14 mouse cellular contexts compared by ENCODE assay signal in the genomic region with DNA sequence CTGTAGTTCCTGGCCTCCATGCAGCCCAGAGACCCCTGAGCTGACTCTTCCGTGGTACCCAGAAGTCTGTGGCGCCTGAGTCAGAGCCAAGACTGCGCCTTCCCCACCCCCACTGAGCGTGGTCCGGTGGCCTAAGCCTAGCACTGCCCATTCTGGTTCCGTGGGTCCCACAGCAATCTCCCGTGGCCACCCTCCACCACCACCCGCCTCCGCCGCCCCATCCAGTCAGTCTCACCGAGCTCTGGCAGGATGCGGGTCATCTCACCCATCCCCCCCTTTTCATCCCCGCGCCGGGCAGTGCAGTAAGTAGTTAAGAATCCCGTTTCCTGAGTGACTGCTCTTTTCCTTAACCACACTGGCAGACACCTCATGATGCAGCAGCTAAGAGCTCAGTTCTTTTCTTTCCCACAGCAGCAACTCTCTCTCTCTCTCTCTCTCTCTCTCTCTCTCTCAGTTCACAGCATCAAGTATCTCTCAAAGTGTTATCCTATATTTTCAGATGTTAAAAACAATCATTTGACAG. TPM values are rescaled to one million over a fixed set of nuclear protein-coding genes. Genes with fewer than 3 reads are reported as not detected.
A peak's percentile ranks its signal among the peaks of the same experiment; 100 is the strongest.
DNase-seq lines count a peak whose midpoint lies in the region; ATAC-seq and TF ChIP-seq lines count a peak whose summit lies in the region.
"Had no signal": no experiment of that assay in that cellular context is flagged by ENCODE, and none has a peak within 500 bp of the region (broad histone marks: within the 10 kb centered on the region; RNA-seq: fewer than 3 reads in every experiment).

No protein-coding gene starts in this region.

- 84% methylated on average over 16 of the region's 16 CpGs for WGBS in embryonic facial prominence, embryonic 14.5 days
- WGBS in embryonic facial prominence, embryonic 10.5 days = 82% methylated on average over 16 of the region's 16 CpGs
- 71% methylated on average over 16 of the region's 16 CpGs for WGBS in kidney, embryonic 15.5 days
- WGBS in liver, embryonic 13.5 days (ENCODE audit: insufficient replicate concordance) = 42% methylated on average over 16 of the region's 16 CpGs

- no peak overlapping the region for H3K9ac ChIP-seq in embryonic facial prominence, embryonic 14.5 days (ENCODE audit: low read depth, low read length)
- no peak overlapping the region for H3K9ac ChIP-seq in kidney, embryonic 15.5 days
- H3K9ac ChIP-seq in ES-E14 (ENCODE audit: insufficient read depth, low read depth, low read length, poor library complexity, severe bottlenecking) = peak overlapping the region; percentile 30; the same call in 1 of the 2 replicates
- H3K9ac ChIP-seq in liver, embryonic 13.5 days = peak overlapping the region; percentile 26
- H3K9ac ChIP-seq: limb, embryonic 13.5 days had no signal

- no peak overlapping the region for H3K4me3 ChIP-seq in embryonic facial prominence, embryonic 14.5 days (ENCODE audit: low read depth, low read length)
- H3K4me3 ChIP-seq in embryonic facial prominence, embryonic 10.5 days = no peak overlapping the region
- H3K4me3 ChIP-seq in kidney, embryonic 15.5 days (replicated peaks) = no peak overlapping the region
- H3K4me3 ChIP-seq in ES-E14 (ENCODE audit: insufficient read depth in 1 of 2, low read depth in 1 of 2, low read length in 2 of 2, poor library complexity in 1 of 2, severe bottlenecking in 1 of 2) = peak overlapping the region; percentile 54 to 55
- H3K4me3 ChIP-seq in liver, embryonic 13.5 days (replicated peaks) = no peak overlapping the region
- H3K4me3 ChIP-seq: limb, embryonic 13.5 days had no signal

- H3K27me3 ChIP-seq in embryonic facial prominence, embryonic 14.5 days (replicated peaks; ENCODE audit: control insufficient read depth, insufficient read depth, low read length) = no peaks in the 10 kb centered on the region
- no peaks in the 10 kb centered on the region for H3K27me3 ChIP-seq in embryonic facial prominence, embryonic 10.5 days (replicated peaks; ENCODE audit: low read depth, poor library complexity, severe bottlenecking)
- H3K27me3 ChIP-seq in kidney, embryonic 15.5 days = no peaks in the 10 kb centered on the region
- H3K27me3 ChIP-seq in liver, embryonic 13.5 days = no peaks in the 10 kb centered on the region
- H3K27me3 ChIP-seq: limb, embryonic 13.5 days had no signal

- no peak overlapping the region for H3K27ac ChIP-seq in embryonic facial prominence, embryonic 14.5 days (replicated peaks; ENCODE audit: low read depth, low read length)
- H3K27ac ChIP-seq in embryonic facial prominence, embryonic 10.5 days (replicated peaks) = no peak overlapping the region
- H3K27ac ChIP-seq in kidney, embryonic 15.5 days = no peak overlapping the region
- no peak overlapping the region for H3K27ac ChIP-seq in ES-E14 (ENCODE audit: insufficient read depth, low read depth, low read length, poor library complexity, severe bottlenecking)
- peak overlapping the region; percentile 58; the same call in 1 of the 2 replicates for H3K27ac ChIP-seq in liver, embryonic 13.5 days
- H3K27ac ChIP-seq: limb, embryonic 13.5 days had no signal

- ATAC-seq in embryonic facial prominence, embryonic 14.5 days (ENCODE audit: low read depth) = peak; percentile 53; the same call in 1 of the 2 replicates
- ATAC-seq in kidney, embryonic 15.5 days (replicated peaks; ENCODE audit: low FRiP score) = peak; percentile 43
- peak; percentile 12; the same call in 1 of the 2 replicates for ATAC-seq in liver, embryonic 13.5 days (ENCODE audit: low read depth)

- 0 out of 2 replicates have a peak, but pooled peaks cover 5% of the 10 kb centered on the region for H3K36me3 ChIP-seq in embryonic facial prominence, embryonic 14.5 days (ENCODE audit: control insufficient read depth, insufficient read depth, low read length)
- H3K36me3 ChIP-seq in embryonic facial prominence, embryonic 10.5 days (replicated peaks) = peaks cover 42% of the 10 kb centered on the region
- peaks cover 15% of the 10 kb centered on the region; the same call in 1 of the 2 replicates for H3K36me3 ChIP-seq in kidney, embryonic 15.5 days
- no peaks in the 10 kb centered on the region for H3K36me3 ChIP-seq in ES-E14 (ENCODE audit: control insufficient read depth, insufficient read depth, low read length, poor library complexity, severe bottlenecking)
- peaks cover 27% of the 10 kb centered on the region for H3K36me3 ChIP-seq in liver, embryonic 13.5 days

- no peak for DNase-seq in embryonic facial prominence, embryonic 14.5 days (ENCODE audit: low spot score)
- no peak for DNase-seq in embryonic facial prominence, embryonic 10.5 days (ENCODE audit: low spot score)
- no peak for DNase-seq in kidney, postnatal 25 days
- DNase-seq in ES-E14 (ENCODE audit: low read depth, low spot score) = no peak
- DNase-seq in liver, embryonic 13.5 days = no peak
- no peak for DNase-seq in urinary bladder, adult 18-20 months (ENCODE audit: low spot score in 2 of 2)
- DNase-seq in right cerebral cortex, adult 2 months (ENCODE audit: low spot score in 2 of 2) = no peak
- DNase-seq: cerebellum, postnatal 25 days; gastrocnemius, postnatal 25 days; layer of hippocampus, adult 9-11 months; spleen, adult 18-20 months; thymus, postnatal 25 days had no signal

- no peak overlapping the region for H3K4me2 ChIP-seq in embryonic facial prominence, embryonic 14.5 days (ENCODE audit: low read depth, low read length)
- H3K4me2 ChIP-seq in kidney, embryonic 15.5 days = no peak overlapping the region
- H3K4me2 ChIP-seq in liver, embryonic 13.5 days = peak overlapping the region; percentile 29
- H3K4me2 ChIP-seq: limb, embryonic 13.5 days had no signal

- in situ Hi-C loops in ES-E14 (cut with MboI; ENCODE audit: low sequenced_read_pairs in 2 of 2, unreplicated experiment in 2 of 2) = no loop called here

- no peaks in the 10 kb centered on the region for H3K4me1 ChIP-seq in embryonic facial prominence, embryonic 14.5 days (ENCODE audit: control insufficient read depth, insufficient read depth, low read length)
- peaks cover 5% of the 10 kb centered on the region; the same call in 1 of the 2 replicates for H3K4me1 ChIP-seq in embryonic facial prominence, embryonic 10.5 days
- peaks cover 9% of the 10 kb centered on the region; the same call in 1 of the 2 replicates for H3K4me1 ChIP-seq in kidney, embryonic 15.5 days
- no peaks in the 10 kb centered on the region for H3K4me1 ChIP-seq in ES-E14 (ENCODE audit: control insufficient read depth in 2 of 2, insufficient read depth in 2 of 2, low read length in 2 of 2, poor library complexity in 1 of 2)
- H3K4me1 ChIP-seq in liver, embryonic 13.5 days (replicated peaks) = peaks cover 78% of the 10 kb centered on the region

- no peaks in the 10 kb centered on the region for H3K9me3 ChIP-seq in embryonic facial prominence, embryonic 14.5 days (ENCODE audit: control insufficient read depth, low read length)
- H3K9me3 ChIP-seq in embryonic facial prominence, embryonic 10.5 days = no peaks in the 10 kb centered on the region
- H3K9me3 ChIP-seq in kidney, embryonic 15.5 days (replicated peaks) = no peaks in the 10 kb centered on the region
- no peaks in the 10 kb centered on the region for H3K9me3 ChIP-seq in ES-E14 (ENCODE audit: control insufficient read depth, insufficient read depth, low read depth, low read length)
- H3K9me3 ChIP-seq in liver, embryonic 13.5 days (replicated peaks) = peaks cover 6% of the 10 kb centered on the region; the same call in 1 of the 2 replicates

TF ChIP-seq in ES-E14, 5 proteins besides CTCF, POLR2A, EP300 and RAD21:
- no peak for TF ChIP-seq MAFK (IDR thresholded peaks at IDR 0.05; ENCODE audit: insufficient read depth, low read depth, low read length)
- TF ChIP-seq CHD2 (IDR thresholded peaks at IDR 0.05; ENCODE audit: low read depth, low read length) = no peak
- TF ChIP-seq HCFC1 (IDR thresholded peaks at IDR 0.05; ENCODE audit: borderline replicate concordance, insufficient read depth, low read length) = no peak
- TF ChIP-seq ZC3H11A (IDR thresholded peaks at IDR 0.05; ENCODE audit: borderline replicate concordance, low read depth, low read length) = no peak

RNA-seq across cellular contexts. Expression of a gene that starts 22.6 kb away (rescaled TPM):
- 94.9 and 102 TPM in 2 replicates for polyA plus RNA-seq in embryonic facial prominence, embryonic 14.5 days (2014; fragmentation: Nextera tagmentation; extraction: Ambion mirVana)
- 89.3 and 94.8 TPM in 2 replicates for polyA plus RNA-seq in embryonic facial prominence, embryonic 10.5 days (2016; fragmentation: Nextera tagmentation; extraction: Ambion mirVana)
- 77.4 and 81.7 TPM in 2 replicates for polyA plus RNA-seq in kidney, embryonic 15.5 days (2015; fragmentation: Nextera tagmentation; extraction: Ambion mirVana)
- total RNA-seq in ES-E14 (2012; rRNA removed) = 59.1 and 66.7 TPM in 2 replicates
- polyA plus RNA-seq in liver, embryonic 13.5 days (2015; fragmentation: Nextera tagmentation; extraction: Ambion mirVana) = 108 and 111 TPM in 2 replicates

RNA-seq across cellular contexts. Expression of a gene that starts 51.0 kb away (rescaled TPM):
- polyA plus RNA-seq in embryonic facial prominence, embryonic 14.5 days (2014; fragmentation: Nextera tagmentation; extraction: Ambion mirVana) = 174 and 186 TPM in 2 replicates
- 287 and 298 TPM in 2 replicates for polyA plus RNA-seq in embryonic facial prominence, embryonic 10.5 days (2016; fragmentation: Nextera tagmentation; extraction: Ambion mirVana)
- 237 and 269 TPM in 2 replicates for polyA plus RNA-seq in kidney, embryonic 15.5 days (2015; fragmentation: Nextera tagmentation; extraction: Ambion mirVana)
- 180 TPM in 2 replicates for total RNA-seq in ES-E14 (2012; rRNA removed)
- 198 and 225 TPM in 2 replicates for polyA plus RNA-seq in liver, embryonic 13.5 days (2015; fragmentation: Nextera tagmentation; extraction: Ambion mirVana)

Comparison
In these comparisons a context has a peak if more than half of its experiments do, and no peak if none do; other contexts are left out.
1. H3K4me3 ChIP-seq: peak in ES-E14 (2 of 2); none in embryonic facial prominence, embryonic 14.5 days (single experiment), embryonic facial prominence, embryonic 10.5 days (single experiment), kidney, embryonic 15.5 days (single experiment) and liver, embryonic 13.5 days (single experiment).
2. H3K9ac ChIP-seq: peak in ES-E14 (single experiment) and liver, embryonic 13.5 days (single experiment); none in embryonic facial prominence, embryonic 14.5 days (single experiment) and kidney, embryonic 15.5 days (single experiment).
3. Peak in every context shown above with its lines, with median percentiles within 50 percentile points of each other: ATAC-seq.